Mouse (Mus musculus) Muller cell, postnatal 12 days (primary cell): ENCODE data around the gene Gpr153.

Experiments used
- DNase-seq: peaks from one replicate; pipeline ENCODE4 v3.0.0-alpha.2; 2015; ENCODE audit errors: inconsistent ontology term

Gpr153 gene

DNA sequence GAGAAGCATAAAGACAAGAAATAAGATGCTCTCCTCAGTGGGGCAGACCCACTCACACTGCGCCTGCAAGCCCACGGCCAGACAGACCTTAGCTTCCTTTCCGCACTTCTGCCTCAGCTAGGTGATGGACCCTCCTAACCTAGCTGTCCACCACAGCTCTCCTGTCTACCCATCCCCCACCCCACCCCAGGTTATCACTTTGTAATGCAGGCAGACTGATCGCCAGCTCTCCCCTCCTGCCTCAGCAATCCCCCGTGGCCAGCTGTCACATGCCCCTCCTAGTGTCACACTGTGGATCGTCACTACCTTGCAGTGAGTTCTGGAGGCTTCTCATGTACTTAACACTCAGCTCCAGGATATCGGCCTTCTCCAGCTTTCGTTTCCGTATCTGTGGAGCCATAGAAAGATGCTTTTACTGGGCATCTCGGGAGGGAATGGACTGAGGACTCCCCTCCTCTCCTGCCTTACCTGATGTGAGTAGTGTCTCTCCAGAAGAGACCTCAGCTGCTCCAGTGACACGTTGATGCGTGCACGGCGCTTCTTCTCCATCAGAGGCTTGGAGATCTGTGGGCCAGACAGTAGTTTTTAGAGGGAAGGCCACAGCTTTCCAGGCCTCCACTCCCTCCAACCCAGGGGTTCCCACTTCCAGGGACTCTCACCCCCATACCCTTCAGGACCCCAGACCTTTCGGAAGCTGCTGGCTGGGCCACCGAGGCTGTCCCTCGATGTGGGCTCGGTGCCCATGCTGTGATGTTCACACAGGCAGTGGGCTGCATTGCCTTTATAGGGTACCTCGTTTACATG, 13.5 kb downstream of the Gpr153 start:
- no peak for DNase-seq

DNA sequence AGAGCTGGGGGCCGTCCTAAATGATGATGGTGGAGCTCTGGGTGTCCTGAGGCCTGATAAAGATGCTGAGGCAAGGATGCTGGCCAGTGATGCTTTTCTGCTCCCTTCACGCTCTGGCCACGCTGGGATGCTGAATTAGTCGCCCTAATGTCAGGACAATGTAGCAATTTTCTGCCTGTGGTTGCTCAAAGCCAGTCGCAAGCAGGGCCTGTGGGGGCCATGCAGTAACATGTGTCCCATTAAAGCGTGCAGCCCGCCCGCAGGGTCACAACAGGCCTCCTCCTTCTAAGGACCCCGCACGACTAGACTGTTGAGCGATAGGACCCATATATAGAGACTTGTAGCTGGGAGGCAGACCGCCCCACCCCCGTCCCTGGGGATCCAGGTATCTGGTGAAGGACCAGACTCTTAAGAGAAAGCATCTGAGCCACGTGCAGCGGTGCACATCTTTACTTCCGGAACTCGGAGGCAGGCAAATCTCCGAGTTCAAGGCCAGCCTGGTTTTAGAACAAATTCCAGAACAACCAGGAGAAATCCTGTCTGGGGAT, 14.4 kb downstream of the Gpr153 start:
- no peak for DNase-seq

DNA sequence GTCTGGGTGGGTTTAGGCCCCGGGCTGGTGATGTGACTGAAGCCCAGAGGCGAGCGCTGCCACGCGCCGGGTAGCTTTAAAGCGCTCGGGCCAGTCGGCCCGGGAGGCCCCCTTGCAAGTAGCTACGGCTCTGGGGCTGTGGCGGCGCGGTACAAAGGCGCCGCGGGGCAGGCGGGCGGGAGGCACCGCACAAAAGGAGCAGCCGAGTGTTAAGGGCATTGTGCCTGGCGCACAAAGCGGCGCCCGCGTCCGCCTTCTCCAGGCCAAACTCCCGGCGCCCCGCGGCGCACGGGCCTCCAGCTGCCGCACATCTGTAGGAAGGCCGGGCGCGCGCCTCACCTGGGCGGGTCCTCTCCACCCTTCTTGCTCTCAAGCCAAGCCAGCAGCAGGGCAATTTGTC, 16.4 kb downstream of the Gpr153 start:
- peak; percentile 56 for DNase-seq

DNA sequence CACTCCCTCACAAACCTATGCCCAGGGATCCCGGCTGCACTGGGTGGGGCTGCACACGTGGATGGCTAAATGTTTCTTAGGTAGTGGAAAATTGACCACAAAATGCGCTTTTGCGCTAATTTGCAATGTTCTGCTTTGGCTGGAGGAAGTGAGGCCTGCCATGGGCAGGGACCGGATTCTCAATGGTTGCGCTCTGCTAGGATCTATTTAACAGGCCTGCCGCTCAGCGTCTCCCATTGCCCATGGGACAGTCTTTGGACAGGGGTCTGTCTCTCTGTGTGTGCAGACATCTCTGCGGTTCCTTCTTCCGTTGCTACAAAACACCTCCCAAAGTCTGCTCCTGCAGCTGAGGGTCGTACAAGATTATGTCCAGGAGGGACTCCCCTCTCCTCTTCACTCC, 17.0 kb downstream of the Gpr153 start:
- DNase-seq = no peak

DNA sequence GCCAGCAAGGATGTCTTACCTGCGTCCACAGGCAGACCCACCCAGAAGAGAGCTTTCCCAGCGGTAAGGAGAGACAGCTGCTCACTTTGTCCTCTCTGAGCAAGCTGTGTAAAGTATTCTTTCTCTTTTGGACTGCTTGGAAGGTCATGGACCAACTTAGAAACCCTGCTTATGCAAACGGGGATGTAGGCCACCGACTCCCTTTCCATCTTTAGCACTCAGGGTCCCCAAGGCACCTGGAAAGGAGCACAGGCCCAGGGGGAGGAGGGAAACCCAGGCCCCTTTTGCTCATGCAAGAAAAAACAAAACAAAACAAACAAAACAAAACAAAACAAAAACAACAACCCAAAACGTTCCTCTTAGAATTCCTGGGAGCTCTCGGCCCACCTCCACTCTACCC, 17.5 kb downstream of the Gpr153 start, which contains the start of gene Hes3:
TSS of gene Hes3 (minus strand) at position 101 of the 400 bp plus-strand sequence.
- no peak for DNase-seq

DNA sequence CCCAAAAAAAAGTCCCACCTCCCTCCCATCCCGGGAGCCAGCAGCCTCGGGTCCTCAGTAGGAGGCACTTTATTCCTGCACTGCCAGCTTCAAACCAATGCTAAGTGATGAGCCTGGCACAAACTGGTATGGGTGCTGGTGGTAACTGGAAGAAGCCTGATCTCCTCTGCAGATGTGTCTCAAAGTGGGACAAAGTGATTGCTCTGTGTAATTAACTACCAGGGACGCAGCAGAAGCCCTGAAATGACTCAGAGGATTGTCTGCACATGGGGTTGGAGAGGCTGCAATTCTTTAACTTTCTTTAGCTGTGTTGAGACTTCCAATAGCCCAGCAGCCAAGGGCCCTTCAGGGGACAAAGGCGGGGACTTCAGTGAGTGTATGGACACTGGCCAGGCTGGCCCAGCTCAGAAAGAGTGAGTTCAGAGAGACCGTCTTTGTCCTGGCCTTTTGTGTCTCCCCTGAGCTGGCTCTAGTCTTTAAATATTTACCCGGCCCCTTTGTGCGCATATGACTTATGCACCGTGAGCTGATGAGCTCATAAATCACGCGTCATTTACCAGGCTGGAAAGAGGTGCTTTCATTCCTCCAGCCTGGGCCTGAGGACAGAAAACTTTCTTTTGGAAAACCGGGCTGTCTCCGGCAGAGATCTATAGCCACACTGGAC, 18.2 kb downstream of the Gpr153 start:
- peak; percentile 72 for DNase-seq

DNA sequence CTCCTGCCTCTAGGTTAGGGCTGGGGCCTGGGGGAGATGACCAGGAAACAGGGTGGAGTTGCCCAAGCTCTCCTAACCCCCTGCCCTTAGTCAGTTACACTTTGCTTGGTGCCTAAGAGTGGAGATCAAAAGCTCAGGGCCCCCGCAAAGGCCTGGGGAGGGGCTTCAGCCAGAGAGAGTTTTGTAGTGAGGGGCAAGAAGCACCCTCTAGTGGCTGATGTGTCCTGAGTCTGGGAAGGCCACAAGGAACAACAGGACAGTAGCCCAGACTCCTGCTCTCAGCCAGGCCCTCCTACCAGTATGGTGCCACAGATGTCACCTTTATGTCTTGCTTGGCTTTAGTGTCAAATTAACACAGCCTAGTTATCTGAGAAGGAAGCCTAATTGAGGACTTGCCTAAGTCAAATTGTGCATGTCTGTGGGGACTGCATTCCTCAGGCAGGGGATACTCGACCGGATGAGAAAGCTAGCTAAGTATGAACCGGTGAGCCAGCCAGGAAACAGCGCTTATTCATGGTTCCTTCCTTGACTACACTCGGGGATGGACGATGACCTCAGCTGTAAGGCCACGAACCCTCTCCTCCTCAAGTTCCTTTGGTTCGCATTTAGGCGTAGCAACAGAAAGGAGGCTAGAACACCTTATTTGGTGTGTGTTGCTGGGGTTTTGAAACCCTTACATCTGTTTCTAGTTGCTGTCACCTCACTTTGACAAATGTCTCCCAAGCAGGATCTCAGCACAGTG, 20.3 kb downstream of the Gpr153 start:
- no peak for DNase-seq

DNA sequence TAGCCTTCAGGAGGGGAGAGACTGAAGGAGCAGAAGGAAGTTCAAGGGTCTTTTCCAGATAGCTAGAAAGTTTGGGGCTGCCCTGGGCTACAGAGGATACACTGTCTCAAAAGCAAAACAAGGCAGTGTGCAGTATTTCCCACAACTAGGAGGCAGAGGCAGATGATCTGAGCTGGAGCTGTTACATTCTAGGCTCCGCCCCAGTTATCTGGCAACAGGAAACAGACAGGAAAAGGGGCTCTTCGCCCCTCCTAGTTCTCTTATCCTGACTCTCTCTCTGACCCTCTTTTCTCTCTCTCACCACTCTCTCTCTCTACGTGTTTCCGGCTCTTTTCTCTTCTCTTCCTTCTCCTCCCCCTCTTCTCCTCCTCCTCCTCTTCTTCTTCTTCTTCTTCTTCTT, 21.9 kb downstream of the Gpr153 start:
- no peak for DNase-seq

DNA sequence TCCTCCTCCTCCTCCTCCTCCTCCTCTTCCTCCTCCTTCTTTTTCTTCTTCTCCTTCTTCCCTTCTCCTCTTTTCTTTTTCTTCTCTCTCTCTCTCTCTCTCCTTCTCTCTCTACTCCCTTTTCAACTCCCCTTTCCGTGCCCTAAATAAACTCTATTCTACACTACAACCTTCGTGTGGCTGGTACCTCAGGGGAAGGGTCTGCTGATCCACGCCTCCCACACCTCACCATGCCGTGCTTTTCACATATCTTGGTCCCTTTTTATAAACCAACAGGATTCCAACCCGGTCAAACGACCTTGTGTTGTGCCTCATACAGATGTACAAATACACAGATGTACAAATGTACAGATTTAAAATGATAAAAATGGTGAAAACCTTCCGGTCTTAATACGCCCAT, 22.3 kb downstream of the Gpr153 start:
- DNase-seq = no peak

DNA sequence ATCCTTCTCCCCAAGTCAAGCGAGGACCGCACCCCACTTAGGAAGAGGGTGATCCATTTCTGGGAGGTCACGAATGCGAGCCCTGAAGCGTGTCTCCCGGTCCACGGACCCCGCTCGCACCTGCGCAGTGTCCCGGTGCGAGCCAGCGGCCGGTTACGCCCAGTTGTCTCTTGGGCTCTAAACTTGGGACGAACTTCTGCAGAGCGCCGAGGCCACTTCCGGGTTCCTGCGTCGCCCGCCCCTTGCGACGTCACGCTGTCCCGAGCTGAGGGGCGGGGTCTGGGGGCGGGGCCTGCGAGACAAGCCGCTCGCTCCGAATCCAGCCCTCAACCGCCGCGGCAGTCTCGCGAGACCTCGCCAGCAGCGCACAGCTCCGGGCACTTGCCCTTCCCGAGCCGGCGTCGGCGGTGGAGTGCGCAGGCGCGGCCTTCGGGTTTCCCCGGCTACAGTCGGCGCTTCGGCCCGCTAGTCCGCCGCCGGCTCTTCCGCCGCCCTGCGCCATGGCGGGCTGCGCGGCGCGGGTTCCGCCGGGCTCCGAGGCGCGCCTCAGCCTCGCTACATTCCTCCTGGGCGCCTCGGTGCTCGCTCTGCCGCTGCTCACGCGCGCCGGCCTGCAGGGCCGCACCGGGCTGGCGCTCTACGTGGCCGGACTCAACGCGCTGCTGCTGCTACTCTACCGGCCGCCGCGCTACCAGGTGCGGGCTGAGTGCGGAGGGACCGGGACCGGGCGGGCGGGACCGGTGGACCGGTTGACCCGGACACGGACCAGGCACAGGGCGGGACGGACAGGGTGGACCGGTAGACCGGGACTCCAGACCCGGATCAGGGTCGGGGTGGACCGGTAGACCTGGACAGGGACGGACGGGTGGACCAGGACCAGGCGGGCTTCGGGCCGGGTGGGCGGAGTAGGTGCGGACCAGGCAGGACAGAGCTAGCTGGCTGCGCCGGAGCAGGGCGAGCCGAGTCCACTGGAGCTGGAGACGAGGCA, 23.1 kb downstream of the Gpr153 start, which contains the start of gene Icmt:
TSS of gene Icmt (plus strand) at position 354 of the 988 bp plus-strand sequence.
- DNase-seq = peak; percentile 99

DNA sequence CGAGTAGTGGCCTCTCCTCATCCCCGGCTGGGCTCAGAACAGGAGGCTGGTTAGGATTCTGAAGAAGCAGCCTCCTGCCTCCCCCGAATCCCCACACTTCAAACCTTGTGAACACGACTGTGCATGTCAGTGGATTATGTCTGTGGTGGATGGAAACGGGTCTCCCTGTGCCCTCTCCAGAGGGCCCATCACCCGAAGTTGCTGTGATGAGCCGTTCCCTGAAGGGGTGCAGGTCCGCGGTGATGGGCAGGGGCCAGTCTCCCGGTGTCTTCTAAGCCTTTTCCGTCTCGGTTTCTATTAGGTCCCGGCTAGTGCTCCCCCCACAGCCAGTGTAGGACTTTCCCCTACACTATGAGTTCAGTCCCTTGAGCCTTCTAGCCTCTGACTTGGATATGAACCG, 24.8 kb downstream of the Gpr153 start:
- no peak for DNase-seq

DNA sequence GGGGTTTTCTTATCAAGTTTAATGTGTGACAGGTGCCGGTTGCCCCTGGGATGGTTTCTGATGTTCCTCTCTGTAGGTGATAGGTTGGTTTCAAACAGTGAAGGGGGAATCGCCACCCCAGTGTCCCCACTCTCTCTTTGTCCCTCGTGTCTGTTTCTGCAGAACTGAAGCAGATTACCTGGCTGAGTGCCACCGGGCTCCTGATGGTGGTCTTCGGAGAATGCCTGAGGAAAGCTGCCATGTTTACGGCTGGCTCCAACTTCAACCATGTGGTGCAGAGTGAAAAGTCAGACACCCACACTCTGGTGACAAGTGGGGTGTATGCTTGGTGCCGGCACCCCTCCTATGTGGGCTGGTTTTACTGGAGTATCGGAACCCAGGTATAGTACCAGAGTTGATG, 26.3 kb downstream of the Gpr153 start:
- DNase-seq = no peak

DNA sequence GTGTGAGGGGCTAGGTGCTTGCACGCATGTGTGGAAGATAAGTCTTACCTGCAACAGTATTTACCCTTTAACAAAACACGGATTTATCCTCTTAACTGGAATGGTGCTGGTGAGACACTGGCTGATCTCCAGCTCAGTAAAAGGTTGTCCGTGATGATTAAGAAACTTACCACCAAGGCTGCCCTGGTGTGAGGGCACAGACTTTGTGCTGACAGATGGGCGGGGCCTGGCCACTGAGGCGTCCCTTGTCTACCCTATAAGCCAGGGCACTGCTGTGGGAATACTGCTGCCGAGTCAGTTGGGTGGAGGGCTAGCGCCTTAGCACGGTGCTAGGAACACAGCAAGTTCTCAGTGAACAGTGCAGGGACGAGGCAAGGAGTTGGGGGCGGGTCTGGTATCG, 28.0 kb downstream of the Gpr153 start:
- DNase-seq = no peak

DNA sequence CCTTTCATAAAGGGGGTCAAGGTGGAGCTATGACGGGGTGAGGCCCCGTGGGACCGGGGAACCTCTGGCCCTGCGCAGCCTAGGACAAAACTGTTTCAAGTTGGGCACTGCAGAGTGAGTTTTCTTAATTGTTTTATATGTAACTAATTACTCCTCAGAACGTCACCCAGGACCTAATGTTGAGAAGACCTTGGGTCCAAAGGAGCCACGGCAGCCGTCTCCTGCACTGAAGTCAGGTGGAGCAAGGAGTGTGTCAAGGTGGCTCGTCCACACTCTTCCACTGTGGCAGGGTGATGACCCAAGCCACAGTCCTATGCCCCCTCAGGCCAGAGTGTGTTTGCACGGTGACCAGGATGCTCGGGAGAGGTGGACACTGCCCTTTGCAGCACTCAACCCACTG, 29.1 kb downstream of the Gpr153 start:
- no peak for DNase-seq

DNA sequence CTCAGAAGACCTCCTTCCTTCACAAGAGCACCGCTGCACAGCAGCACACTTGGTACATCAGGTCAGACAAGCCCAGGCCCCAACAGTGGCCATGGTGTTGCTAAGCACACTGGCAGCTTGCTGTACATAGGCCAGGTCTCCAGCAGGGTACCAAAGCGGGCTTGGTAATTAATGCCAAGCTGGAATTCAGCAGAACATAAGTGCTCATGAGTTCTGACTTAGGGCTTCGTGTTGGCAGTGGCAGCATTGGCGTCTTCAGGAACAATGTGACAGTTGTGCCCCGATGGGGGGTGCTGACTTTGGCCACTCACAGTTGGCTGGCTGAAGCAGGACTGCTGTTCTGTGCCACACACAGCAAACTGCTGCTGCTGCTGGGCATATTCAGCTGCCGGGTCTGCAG, 30.7 kb downstream of the Gpr153 start:
- no peak for DNase-seq

DNA sequence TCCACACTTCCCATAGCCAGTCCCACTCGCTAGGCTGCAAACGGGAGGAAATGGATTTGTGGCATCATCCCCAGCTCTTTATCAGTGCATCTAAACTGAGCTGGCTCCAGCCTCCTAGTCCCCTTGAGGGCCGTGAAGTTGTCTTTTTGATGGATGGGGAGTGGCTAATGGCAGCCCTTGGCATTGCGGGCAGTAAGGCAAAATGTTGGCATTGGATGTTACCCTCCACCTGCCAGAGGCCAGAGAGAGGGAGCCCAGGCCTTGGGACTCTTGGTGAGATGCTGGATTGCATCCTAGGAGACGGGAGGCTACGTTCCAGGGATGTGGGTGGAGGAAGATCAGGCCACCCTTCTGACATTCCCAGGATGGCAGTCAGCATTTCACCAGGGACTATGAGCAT, 32.0 kb downstream of the Gpr153 start:
- no peak for DNase-seq

DNA sequence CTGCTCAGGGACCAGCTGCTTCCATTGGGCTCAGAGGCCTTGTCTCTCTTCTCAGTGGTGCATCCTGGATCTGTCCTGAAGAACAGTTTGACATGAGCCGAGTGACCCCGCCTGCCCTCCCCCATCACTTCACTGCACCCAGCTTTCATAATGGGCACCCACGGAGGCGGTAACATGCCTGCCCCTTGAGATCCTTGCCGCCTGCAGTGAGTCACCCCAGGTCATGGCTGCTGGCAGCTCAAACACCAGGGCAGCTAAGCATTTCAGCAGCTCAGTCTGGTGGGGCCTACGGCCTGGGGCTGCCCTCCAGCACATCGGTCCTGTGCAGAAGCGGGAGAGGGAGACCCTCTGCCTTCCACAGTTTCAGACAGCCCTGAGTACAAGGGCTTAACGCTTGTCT, 33.5 kb downstream of the Gpr153 start:
- DNase-seq = no peak

DNA sequence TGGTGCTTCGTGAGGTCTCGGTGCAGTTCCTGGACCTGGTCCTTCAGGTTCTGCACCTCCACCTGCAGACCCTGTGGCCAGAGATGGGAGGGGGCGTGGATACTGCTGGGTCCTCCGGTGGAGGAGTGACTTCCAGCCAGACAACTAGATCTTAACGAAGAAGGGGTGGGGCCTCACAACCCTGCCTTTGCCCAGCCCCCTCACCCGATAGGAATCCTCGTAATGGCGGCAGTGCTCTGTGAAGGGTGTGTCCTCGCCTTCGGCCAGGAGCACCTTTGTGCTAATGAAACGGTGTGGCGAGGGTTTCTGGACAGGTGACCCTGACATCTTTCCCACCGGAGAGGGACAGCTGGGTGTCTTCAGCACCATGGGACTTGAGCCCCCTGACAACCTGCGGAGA, 38.2 kb downstream of the Gpr153 start:
- no peak for DNase-seq

DNA sequence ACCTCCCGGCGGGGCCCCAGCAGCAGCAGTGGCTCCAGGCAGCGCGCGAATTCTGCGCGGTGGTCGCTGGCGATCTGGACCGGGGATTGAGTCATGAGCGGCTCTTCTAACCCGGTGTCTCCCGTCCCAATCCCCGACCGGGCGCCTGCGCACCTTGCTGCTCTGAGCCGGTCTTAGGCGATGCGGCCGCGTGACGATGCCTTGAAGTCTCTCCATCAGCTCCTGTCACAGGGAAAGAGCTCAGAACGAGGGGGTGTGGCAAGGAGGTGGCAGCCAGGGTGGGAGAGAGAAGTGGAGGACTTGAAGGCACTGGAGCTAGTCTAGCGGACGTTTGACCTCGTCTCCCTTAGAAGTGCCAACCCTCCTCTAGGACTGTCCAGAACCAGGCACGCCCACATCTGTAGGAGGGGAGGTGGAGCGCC, 39.2 kb downstream of the Gpr153 start:
- peak; percentile 56 for DNase-seq

DNA sequence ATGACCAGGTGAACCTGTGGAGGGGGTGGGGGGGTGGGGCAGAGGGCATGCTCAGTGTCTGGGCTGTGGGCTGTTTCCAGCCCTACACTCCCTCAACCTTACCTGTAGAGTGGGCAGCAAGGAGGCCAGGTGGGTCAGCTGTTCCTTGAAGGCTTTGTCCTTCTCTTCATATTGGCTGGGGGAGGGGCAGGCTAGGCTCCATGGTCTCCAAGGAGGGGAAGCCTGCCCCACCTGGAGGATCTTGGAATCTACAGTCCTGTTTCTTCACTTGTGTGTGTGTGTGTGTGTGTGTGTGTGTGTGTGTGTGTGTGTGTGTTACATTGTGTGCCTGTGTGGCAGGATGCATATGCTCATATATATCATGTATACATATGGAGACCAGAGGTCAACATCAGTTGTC, 39.9 kb downstream of the Gpr153 start:
- no peak for DNase-seq
